Mouse (Mus musculus) hindbrain, embryonic 14.5 days (tissue): ENCODE measurements around the gene Mlx. TPM values are rescaled to one million over a fixed set of nuclear protein-coding genes. Genes with fewer than 3 reads are reported as not detected.

ENCODE experiments used
- ATAC-seq: fragments of 200-750 bp; cut with Nextera tagmentation; 2 replicates; pipeline ENCODE4 v1.8.0; 2017; ENCODE audit warnings: moderate number of reproducible peaks, mild to moderate bottlenecking, moderate TSS enrichment, moderate library complexity; ENCODE audit not compliant: low FRiP score
- DNase-seq: peaks from one replicate; pipeline ENCODE4 v3.0.0-alpha.2; 2015; ENCODE audit warnings: low spot score
- H3K27ac ChIP-seq: fragments of 300-500 bp; sonication (generic); 2 replicates; pipeline ENCODE4 v1.5.1; 2014; ENCODE audit warnings: mild to moderate bottlenecking, moderate library complexity
- H3K27me3 ChIP-seq: fragments of 300-500 bp; sonication (generic); 2 replicates; pipeline ENCODE4 v1.6.1; 2014; ENCODE audit warnings: mild to moderate bottlenecking, low read length, mixed read lengths; ENCODE audit not compliant: control insufficient read depth, insufficient read depth
- H3K36me3 ChIP-seq: fragments of 300-500 bp; sonication (generic); replicated peaks from 2 replicates; pipeline ENCODE4 v1.6.1; 2014; ENCODE audit not compliant: control insufficient read depth, insufficient read depth
- H3K4me1 ChIP-seq: fragments of 300-500 bp; sonication (generic); replicated peaks from 2 replicates; pipeline ENCODE4 v1.6.1; 2014; ENCODE audit warnings: antibody characterized with exemption, low read length, mixed read lengths; ENCODE audit not compliant: control insufficient read depth, insufficient read depth
- H3K4me2 ChIP-seq: fragments of 300-500 bp; sonication (generic); replicated peaks from 2 replicates; pipeline ENCODE4 v1.6.1; 2014; ENCODE audit warnings: mild to moderate bottlenecking, moderate library complexity
- H3K4me3 ChIP-seq: fragments of 300-500 bp; sonication (generic); replicated peaks from 2 replicates; pipeline ENCODE4 v1.5.1; 2014; ENCODE audit warnings: mild to moderate bottlenecking, low read length
- H3K9ac ChIP-seq: fragments of 300-500 bp; sonication (generic); 2 replicates; pipeline ENCODE4 v1.6.1; 2014
- H3K9me3 ChIP-seq: fragments of 300-500 bp; sonication (generic); 2 replicates; pipeline ENCODE4 v1.6.1; 2016; ENCODE audit warnings: low read length; ENCODE audit not compliant: control insufficient read depth
- WGBS: fragments of 180-500 bp; shearing (Covaris S2); extraction: QIAGEN DNeasy Blood & Tissue Kit; methylation state at CpG from one replicate; pipeline ENCODE4 v1.1.7; 2014; 5-methylcytosine and 5-hydroxymethylcytosine counted together
- polyA plus RNA-seq: library from polyadenylated mRNA; unstranded; fragments of >200 nt; fragmentation: Nextera tagmentation; extraction: Ambion mirVana; gene quantifications from 2 replicates; pipeline ENCODE4 v1.2.1, GENCODE M21; 2014

Mlx gene
- polyA plus RNA-seq = 84.0 and 86.6 TPM in 2 replicates

GRCm38 (mm10) chr11:101086756-101087681 is at the start of gene Mlx:
Gene Mlx, plus strand, starts transcription at chr11:101087277.
- DNase-seq = peak; percentile 93
- Histone ChIP-seq H3K9ac (peak within 1 kb of the TSS; percentile 90), H3K4me1 (peaks cover 27% of the 10 kb centered on the region), H3K4me3 (peak within 1 kb of the TSS; percentile 81), H3K36me3 (peaks cover 44% of the 10 kb centered on the region), H3K27ac (peak within 1 kb of the TSS; percentile 70), H3K4me2 (peak within 1 kb of the TSS; percentile 76), H3K27me3 (no peaks in the 10 kb centered on the region), H3K9me3 (no peaks in the 10 kb centered on the region)
- 2% methylated on average over 52 of the region's 52 CpGs for WGBS
- ATAC-seq = peak; percentile 86

- ATAC-seq = no peak
- peaks cover 100% of the 10 kb centered on the region for H3K36me3 ChIP-seq
- no peak overlapping the region for H3K27ac ChIP-seq
- no peak overlapping the region for H3K4me2 ChIP-seq
- H3K9me3 ChIP-seq = no peaks in the 10 kb centered on the region
- H3K27me3 ChIP-seq = no peaks in the 10 kb centered on the region
- no peaks in the 10 kb centered on the region for H3K4me1 ChIP-seq
- no peak overlapping the region for H3K9ac ChIP-seq
- H3K4me3 ChIP-seq = no peak overlapping the region
- 76% methylated on average over 10 of the region's 10 CpGs for WGBS
- DNase-seq = no peak
Observed at GRCm38 (mm10) chr11:101037795-101038194, 49.3 kb upstream of the Mlx start.

- Histone ChIP-seq H3K4me2 (no peak overlapping the region), H3K27ac (no peak overlapping the region), H3K4me3 (no peak overlapping the region), H3K36me3 (peaks cover 99% of the 10 kb centered on the region), H3K27me3 (no peaks in the 10 kb centered on the region), H3K9me3 (no peaks in the 10 kb centered on the region), H3K4me1 (no peaks in the 10 kb centered on the region), H3K9ac (no peak overlapping the region)
- WGBS = 95% methylated on average over 4 of the region's 4 CpGs
- ATAC-seq (no peak), DNase-seq (no peak)
Observed at GRCm38 (mm10) chr11:101045826-101046225, 41.3 kb upstream of the Mlx start.

- H3K36me3 ChIP-seq = peaks cover 99% of the 10 kb centered on the region
Observed at GRCm38 (mm10) chr11:101046440-101046839, 40.6 kb upstream of the Mlx start.

GRCm38 (mm10) chr11:101047502-101047901 is 39.6 kb upstream of the Mlx start:
- Histone ChIP-seq H3K9ac (no peak overlapping the region), H3K9me3 (no peaks in the 10 kb centered on the region), H3K27me3 (no peaks in the 10 kb centered on the region), H3K4me3 (no peak overlapping the region), H3K36me3 (peaks cover 99% of the 10 kb centered on the region), H3K27ac (no peak overlapping the region), H3K4me2 (no peak overlapping the region), H3K4me1 (no peaks in the 10 kb centered on the region)
- ATAC-seq (no peak), DNase-seq (no peak)
- WGBS = 86% methylated on average over 3 of the region's 3 CpGs

More at GRCm38 (mm10) chr11:101046440-101046839, 40.6 kb upstream of the Mlx start:
- no peaks in the 10 kb centered on the region for H3K27me3 ChIP-seq
- no peak overlapping the region for H3K9ac ChIP-seq
- ATAC-seq = no peak
- DNase-seq = no peak
- H3K4me1 ChIP-seq = no peaks in the 10 kb centered on the region
- no peaks in the 10 kb centered on the region for H3K9me3 ChIP-seq
- no peak overlapping the region for H3K27ac ChIP-seq
- no peak overlapping the region for H3K4me3 ChIP-seq
- H3K4me2 ChIP-seq = no peak overlapping the region
- WGBS = 71% methylated on average over 9 of the region's 9 CpGs

- H3K27ac ChIP-seq = no peak overlapping the region
- peaks cover 98% of the 10 kb centered on the region for H3K36me3 ChIP-seq
- WGBS = 83% methylated on average over 9 of the region's 9 CpGs
- no peaks in the 10 kb centered on the region for H3K27me3 ChIP-seq
- H3K4me3 ChIP-seq = no peak overlapping the region
- DNase-seq (no peak), ATAC-seq (no peak)
- no peak overlapping the region for H3K9ac ChIP-seq
- no peaks in the 10 kb centered on the region for H3K4me1 ChIP-seq
- H3K9me3 ChIP-seq = no peaks in the 10 kb centered on the region
- H3K4me2 ChIP-seq = no peak overlapping the region
Observed at GRCm38 (mm10) chr11:101050359-101050758, 36.7 kb upstream of the Mlx start.

GRCm38 (mm10) chr11:101051051-101051493 is 36.0 kb upstream of the Mlx start:
- H3K4me3 ChIP-seq = no peak overlapping the region
- DNase-seq (no peak), ATAC-seq (no peak)
- no peaks in the 10 kb centered on the region for H3K4me1 ChIP-seq
- H3K36me3 ChIP-seq = peaks cover 98% of the 10 kb centered on the region
- H3K27me3 ChIP-seq = no peaks in the 10 kb centered on the region
- no peaks in the 10 kb centered on the region for H3K9me3 ChIP-seq
- WGBS = 86% methylated on average over 6 of the region's 6 CpGs
- H3K4me2 ChIP-seq = no peak overlapping the region
- no peak overlapping the region for H3K9ac ChIP-seq
- H3K27ac ChIP-seq = no peak overlapping the region

GRCm38 (mm10) chr11:101051617-101052016 is 35.5 kb upstream of the Mlx start:
- no peak overlapping the region for H3K27ac ChIP-seq
- DNase-seq = no peak
- ATAC-seq = no peak
- no peaks in the 10 kb centered on the region for H3K4me1 ChIP-seq
- no peaks in the 10 kb centered on the region for H3K9me3 ChIP-seq
- no peak overlapping the region for H3K4me2 ChIP-seq
- 82% methylated on average over 8 of the region's 8 CpGs for WGBS
- H3K36me3 ChIP-seq = peaks cover 98% of the 10 kb centered on the region
- H3K4me3 ChIP-seq = no peak overlapping the region
- no peak overlapping the region for H3K9ac ChIP-seq
- no peaks in the 10 kb centered on the region for H3K27me3 ChIP-seq

GRCm38 (mm10) chr11:101052751-101053473 is 34.2 kb upstream of the Mlx start:
- 91% methylated on average over 10 of the region's 10 CpGs for WGBS
- no peaks in the 10 kb centered on the region for H3K9me3 ChIP-seq
- ATAC-seq (no peak), DNase-seq (no peak)
- H3K9ac ChIP-seq = no peak overlapping the region
- no peak overlapping the region for H3K4me3 ChIP-seq
- no peaks in the 10 kb centered on the region for H3K4me1 ChIP-seq
- no peak overlapping the region for H3K27ac ChIP-seq
- H3K27me3 ChIP-seq = no peaks in the 10 kb centered on the region
- H3K4me2 ChIP-seq = no peak overlapping the region
- peaks cover 95% of the 10 kb centered on the region for H3K36me3 ChIP-seq
